Mouse (Mus musculus): ENCODE data around the gene Igfbp6. TPM values are rescaled to one million over a fixed set of nuclear protein-coding genes. Genes with fewer than 3 reads are reported as not detected.

Igfbp6 gene
- polyA plus RNA-seq, 1 experiment from 2014 or later: 27.1 TPM

DNA sequence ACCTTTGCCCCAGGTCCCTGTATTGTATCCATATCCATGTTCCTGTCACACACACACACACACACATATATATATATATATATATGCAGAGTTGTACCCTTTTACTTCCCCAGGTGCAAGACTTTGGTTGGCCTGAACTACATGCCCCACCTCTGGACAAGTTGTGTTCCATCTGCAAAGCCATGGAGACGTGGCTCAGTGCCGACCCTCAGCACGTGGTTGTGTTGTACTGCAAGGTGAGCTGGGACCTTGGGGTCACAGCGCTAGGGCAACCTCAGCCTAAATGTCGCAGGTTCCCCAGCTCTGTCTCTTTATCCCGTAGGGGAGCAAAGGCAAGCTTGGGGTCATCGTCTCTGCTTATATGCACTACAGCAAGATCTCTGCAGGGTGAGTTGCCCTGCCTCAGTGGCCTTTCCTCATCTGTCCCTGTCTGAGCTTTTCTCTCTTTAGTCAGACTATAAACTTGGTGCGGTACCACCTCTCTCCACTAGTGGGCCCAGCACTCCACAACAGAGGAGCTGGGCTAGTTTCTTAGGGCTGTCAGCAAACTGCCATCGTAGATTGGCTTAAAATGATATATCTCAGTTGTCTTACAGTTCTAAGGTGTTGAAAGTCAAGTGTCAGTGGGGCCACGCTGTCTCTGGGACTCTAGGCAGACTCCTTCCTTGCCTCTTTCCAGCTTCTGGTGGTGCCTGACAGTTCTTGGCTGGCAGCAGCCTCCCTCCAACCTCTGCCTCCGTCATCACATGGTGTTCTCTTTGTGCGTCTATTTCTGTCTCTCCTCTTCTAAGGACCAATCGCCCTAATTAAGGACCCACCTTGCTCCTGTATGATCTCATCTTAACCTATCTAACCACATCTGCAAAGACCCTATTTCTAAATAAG lies 36.2 kb upstream of the Igfbp6 start:
- H3K4me3 ChIP-seq (ENCODE audit: low read length): no peak overlapping the region
- no peaks in the 10 kb centered on the region for H3K9me3 ChIP-seq (ENCODE audit: control insufficient read depth, low read length)
- H3K4me1 ChIP-seq (ENCODE audit: control insufficient read depth, insufficient read depth, low read length): peaks cover 46% of the 10 kb centered on the region
- no peak overlapping the region for H3K9ac ChIP-seq (ENCODE audit: low read depth, low read length)
- peaks cover 67% of the 10 kb centered on the region for H3K36me3 ChIP-seq (ENCODE audit: control insufficient read depth, insufficient read depth, low read length)
- H3K4me2 ChIP-seq (replicated peaks; ENCODE audit: low read depth, low read length): no peak overlapping the region; the same call in 1 of the 2 replicates
- 45% methylated on average over 13 of the region's 13 CpGs for WGBS
- no peak overlapping the region for H3K27ac ChIP-seq (ENCODE audit: low read depth, low read length)
- ATAC-seq (ENCODE audit: low FRiP score, low TSS enrichment): no peak
- H3K27me3 ChIP-seq (ENCODE audit: control insufficient read depth, insufficient read depth, low read length): no peaks in the 10 kb centered on the region

DNA sequence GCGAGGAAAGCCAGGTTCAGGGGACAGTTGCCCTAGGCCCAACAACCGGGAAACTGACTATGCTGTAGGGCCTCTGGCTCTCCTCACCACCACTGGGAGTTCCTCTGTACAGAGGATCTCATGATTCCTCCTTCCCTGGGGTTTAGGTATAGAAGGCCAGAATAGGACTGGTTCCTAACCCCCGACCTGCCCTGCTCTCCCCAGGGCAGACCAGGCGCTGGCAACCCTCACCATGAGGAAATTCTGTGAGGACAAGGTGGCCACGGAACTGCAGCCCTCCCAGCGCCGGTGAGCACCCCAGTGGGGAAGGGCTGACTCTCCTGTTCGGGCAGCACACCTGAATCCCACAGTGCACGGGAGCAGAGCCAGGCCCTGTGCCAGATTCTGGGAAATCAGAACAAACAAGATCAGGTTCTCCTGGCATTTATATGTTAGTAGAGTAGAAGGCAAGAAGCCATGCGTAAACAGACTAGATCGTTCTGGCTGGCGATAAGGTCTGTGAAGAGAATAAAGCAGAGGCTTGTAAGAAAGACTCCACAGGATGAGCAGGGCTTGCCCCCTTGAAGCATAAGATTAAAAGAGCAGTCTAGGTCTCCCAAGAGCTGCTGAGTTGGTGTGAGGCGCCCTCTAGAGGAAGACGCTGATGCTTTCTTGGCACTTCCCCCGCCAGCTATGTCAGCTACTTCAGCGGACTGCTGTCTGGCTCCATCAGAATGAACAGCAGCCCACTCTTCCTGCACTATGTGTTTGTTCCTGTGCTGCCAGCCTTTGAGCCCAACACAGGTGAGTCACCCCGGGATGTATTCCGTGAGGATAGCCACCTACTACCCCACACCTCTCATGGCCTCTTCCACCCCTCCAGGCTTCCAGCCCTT lies 35.3 kb upstream of the Igfbp6 start:
- peaks cover 76% of the 10 kb centered on the region for H3K36me3 ChIP-seq (ENCODE audit: control insufficient read depth, insufficient read depth, low read length)
- 0 out of 2 replicates have a peak overlapping the region, but pooled peaks have one; percentile 21 for H3K27ac ChIP-seq (ENCODE audit: low read depth, low read length)
- H3K4me1 ChIP-seq (ENCODE audit: control insufficient read depth, insufficient read depth, low read length): peaks cover 36% of the 10 kb centered on the region
- no peaks in the 10 kb centered on the region for H3K9me3 ChIP-seq (ENCODE audit: control insufficient read depth, low read length)
- H3K4me3 ChIP-seq (ENCODE audit: low read length): no peak overlapping the region
- H3K4me2 ChIP-seq (replicated peaks; ENCODE audit: low read depth, low read length): no peak overlapping the region
- no peak for ATAC-seq (ENCODE audit: low FRiP score, low TSS enrichment)
- no peak overlapping the region for H3K9ac ChIP-seq (ENCODE audit: low read depth, low read length)
- 58% methylated on average over 18 of the region's 18 CpGs for WGBS
- no peaks in the 10 kb centered on the region for H3K27me3 ChIP-seq (ENCODE audit: control insufficient read depth, insufficient read depth, low read length)

DNA sequence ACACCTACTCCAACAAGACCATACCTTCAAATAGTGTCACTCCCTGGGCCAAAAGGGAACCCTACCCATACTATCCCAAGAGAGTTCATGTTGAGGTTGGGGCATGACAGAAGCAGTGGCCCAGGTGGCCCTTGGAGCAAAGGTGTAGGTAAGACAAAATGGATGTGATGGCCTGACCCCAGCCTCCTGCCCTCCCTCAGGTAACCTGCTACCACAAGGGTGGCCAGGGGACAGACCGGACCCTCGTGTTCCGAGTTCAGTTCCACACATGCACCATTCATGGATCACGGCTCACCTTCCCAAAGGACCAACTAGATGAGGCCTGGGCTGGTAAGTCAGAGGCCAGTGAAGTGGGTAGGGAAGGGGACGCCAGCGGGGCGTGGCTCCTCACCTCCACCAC lies 33.9 kb upstream of the Igfbp6 start:
- Histone ChIP-seq H3K9ac (ENCODE audit: low read depth, low read length) (no peak overlapping the region), H3K27ac (ENCODE audit: low read depth, low read length) (no peak overlapping the region), H3K9me3 (ENCODE audit: control insufficient read depth, low read length) (no peaks in the 10 kb centered on the region), H3K27me3 (ENCODE audit: control insufficient read depth, insufficient read depth, low read length) (no peaks in the 10 kb centered on the region), H3K4me3 (ENCODE audit: low read length) (no peak overlapping the region), H3K4me1 (ENCODE audit: control insufficient read depth, insufficient read depth, low read length) (peaks cover 26% of the 10 kb centered on the region), H3K4me2 (replicated peaks; ENCODE audit: low read depth, low read length) (no peak overlapping the region), H3K36me3 (ENCODE audit: control insufficient read depth, insufficient read depth, low read length) (peaks cover 89% of the 10 kb centered on the region)
- ATAC-seq (ENCODE audit: low FRiP score, low TSS enrichment): no peak
- 59% methylated on average over 7 of the region's 7 CpGs for WGBS

DNA sequence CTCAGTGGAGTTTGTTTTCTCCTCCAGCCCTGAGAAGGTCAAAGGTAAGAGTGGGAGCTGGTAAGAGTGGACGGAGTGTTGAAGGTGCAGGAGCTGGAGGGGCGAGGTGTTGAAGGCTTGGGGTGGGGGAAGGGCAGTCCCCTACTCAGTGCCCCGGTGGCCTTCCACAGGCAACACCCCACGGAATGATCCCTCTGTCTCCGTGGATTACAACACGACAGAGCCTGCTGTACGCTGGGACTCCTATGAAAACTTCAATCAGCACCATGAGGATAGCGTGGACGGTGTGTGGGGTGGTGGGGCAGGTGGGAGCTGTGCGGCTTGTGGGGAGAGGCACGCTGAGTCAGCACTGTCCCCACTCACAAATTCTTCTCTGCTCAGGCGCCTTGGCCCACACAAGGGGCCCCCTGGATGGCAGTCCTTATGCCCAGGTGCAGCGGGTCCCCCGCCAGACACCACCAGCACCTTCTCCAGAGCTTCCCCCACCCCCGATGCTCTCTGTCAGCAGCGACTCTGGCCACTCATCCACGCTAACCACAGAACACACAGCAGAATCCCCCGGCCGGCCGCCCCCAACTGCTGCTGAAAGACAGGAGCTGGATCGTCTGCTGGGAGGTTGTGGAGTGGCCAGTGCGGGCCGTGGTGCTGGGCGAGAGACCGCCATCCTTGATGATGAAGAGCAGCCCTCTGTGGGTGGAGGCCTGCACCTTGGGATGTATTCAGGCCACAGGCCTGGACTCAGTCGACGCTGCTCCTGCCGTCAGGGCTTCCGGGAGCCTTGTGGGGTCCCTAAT lies 33.3 kb upstream of the Igfbp6 start:
- Histone ChIP-seq H3K9ac (ENCODE audit: low read depth, low read length) (no peak overlapping the region), H3K4me1 (ENCODE audit: control insufficient read depth, insufficient read depth, low read length) (peaks cover 20% of the 10 kb centered on the region), H3K36me3 (ENCODE audit: control insufficient read depth, insufficient read depth, low read length) (peaks cover 93% of the 10 kb centered on the region), H3K4me3 (ENCODE audit: low read length) (no peak overlapping the region), H3K27me3 (ENCODE audit: control insufficient read depth, insufficient read depth, low read length) (no peaks in the 10 kb centered on the region), H3K4me2 (replicated peaks; ENCODE audit: low read depth, low read length) (no peak overlapping the region), H3K9me3 (ENCODE audit: control insufficient read depth, low read length) (no peaks in the 10 kb centered on the region), H3K27ac (ENCODE audit: low read depth, low read length) (peak overlapping the region; percentile 37)
- WGBS: 64% methylated on average over 29 of the region's 29 CpGs
- ATAC-seq (ENCODE audit: low FRiP score, low TSS enrichment): peak; percentile 21; the same call in 1 of the 2 replicates

DNA sequence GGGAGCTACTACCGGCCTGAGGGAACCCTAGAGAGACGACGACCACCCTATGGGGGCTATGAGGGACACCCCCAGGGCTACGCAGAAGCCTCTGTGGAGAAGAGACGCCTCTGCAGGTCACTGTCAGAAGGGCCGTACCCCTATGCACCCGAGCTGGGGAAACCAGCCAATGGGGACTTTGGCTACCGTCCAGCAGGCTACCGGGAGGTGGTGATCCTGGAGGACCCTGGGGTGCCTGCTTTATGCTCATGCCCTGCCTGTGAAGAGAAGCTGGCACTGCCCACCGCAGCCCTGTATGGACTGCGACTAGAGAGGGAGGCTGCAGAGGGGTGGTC lies 32.7 kb upstream of the Igfbp6 start:
- 83% methylated on average over 11 of the region's 11 CpGs for WGBS
- no peak overlapping the region; the same call in 1 of the 2 replicates for H3K27ac ChIP-seq (ENCODE audit: low read depth, low read length)
- no peak overlapping the region for H3K4me3 ChIP-seq (ENCODE audit: low read length)
- H3K4me2 ChIP-seq (replicated peaks; ENCODE audit: low read depth, low read length): no peak overlapping the region
- H3K9me3 ChIP-seq (ENCODE audit: control insufficient read depth, low read length): no peaks in the 10 kb centered on the region
- H3K36me3 ChIP-seq (ENCODE audit: control insufficient read depth, insufficient read depth, low read length): peaks cover 93% of the 10 kb centered on the region
- no peak for ATAC-seq (ENCODE audit: low FRiP score, low TSS enrichment)
- H3K27me3 ChIP-seq (ENCODE audit: control insufficient read depth, insufficient read depth, low read length): no peaks in the 10 kb centered on the region
- peaks cover 14% of the 10 kb centered on the region for H3K4me1 ChIP-seq (ENCODE audit: control insufficient read depth, insufficient read depth, low read length)
- H3K9ac ChIP-seq (ENCODE audit: low read depth, low read length): no peak overlapping the region

DNA sequence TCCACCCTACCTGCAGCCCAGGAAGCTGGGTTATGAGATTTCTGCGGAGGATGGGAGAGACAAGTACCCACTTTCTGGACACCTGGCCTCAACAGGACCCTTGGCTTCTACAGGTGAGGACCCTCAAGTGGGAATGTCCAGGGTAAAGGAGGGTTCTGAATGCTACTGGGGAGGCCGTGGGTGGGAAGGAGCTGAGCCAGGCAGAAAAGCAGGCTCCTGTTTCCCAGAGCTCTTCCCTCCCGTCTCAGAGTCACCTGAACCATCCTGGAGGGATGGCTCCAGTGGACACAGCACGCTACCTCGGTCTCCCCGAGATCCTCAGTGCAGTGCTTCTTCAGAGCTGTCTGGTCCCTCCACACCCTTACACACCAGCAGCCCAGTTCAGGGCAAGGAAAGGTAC lies 32.0 kb upstream of the Igfbp6 start:
- WGBS: 93% methylated on average over 6 of the region's 6 CpGs
- Histone ChIP-seq H3K4me1 (ENCODE audit: control insufficient read depth, insufficient read depth, low read length) (peaks cover 7% of the 10 kb centered on the region; the same call in 1 of the 2 replicates), H3K4me2 (replicated peaks; ENCODE audit: low read depth, low read length) (no peak overlapping the region), H3K9ac (ENCODE audit: low read depth, low read length) (no peak overlapping the region), H3K27ac (ENCODE audit: low read depth, low read length) (no peak overlapping the region), H3K9me3 (ENCODE audit: control insufficient read depth, low read length) (no peaks in the 10 kb centered on the region), H3K4me3 (ENCODE audit: low read length) (no peak overlapping the region), H3K36me3 (ENCODE audit: control insufficient read depth, insufficient read depth, low read length) (peaks cover 93% of the 10 kb centered on the region), H3K27me3 (ENCODE audit: control insufficient read depth, insufficient read depth, low read length) (no peaks in the 10 kb centered on the region)
- ATAC-seq (ENCODE audit: low FRiP score, low TSS enrichment): no peak

DNA sequence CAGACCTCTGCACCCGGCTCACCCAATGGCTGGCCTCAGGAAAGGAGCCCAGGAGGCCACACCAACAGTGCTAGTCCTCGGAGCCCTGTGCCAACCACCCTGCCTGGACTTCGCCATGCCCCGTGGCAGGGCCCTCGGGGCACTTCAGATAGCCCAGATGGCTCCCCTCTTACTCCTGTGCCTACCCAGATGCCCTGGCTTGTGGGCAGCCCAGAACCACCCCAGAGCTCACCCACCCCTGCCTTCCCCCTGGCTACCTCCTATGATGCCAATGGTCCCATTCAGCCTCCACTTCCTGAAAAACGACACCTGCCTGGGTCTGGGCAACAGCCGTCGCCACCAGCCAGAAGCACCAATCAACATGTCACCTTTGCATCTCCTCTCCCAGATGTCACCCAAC lies 31.3 kb upstream of the Igfbp6 start:
- Histone ChIP-seq H3K9me3 (ENCODE audit: control insufficient read depth, low read length) (no peaks in the 10 kb centered on the region), H3K36me3 (ENCODE audit: control insufficient read depth, insufficient read depth, low read length) (peaks cover 98% of the 10 kb centered on the region), H3K4me2 (replicated peaks; ENCODE audit: low read depth, low read length) (no peak overlapping the region), H3K9ac (ENCODE audit: low read depth, low read length) (no peak overlapping the region), H3K27ac (ENCODE audit: low read depth, low read length) (no peak overlapping the region), H3K27me3 (ENCODE audit: control insufficient read depth, insufficient read depth, low read length) (no peaks in the 10 kb centered on the region), H3K4me1 (ENCODE audit: control insufficient read depth, insufficient read depth, low read length) (0 out of 2 replicates have a peak, but pooled peaks cover 6% of the 10 kb centered on the region), H3K4me3 (ENCODE audit: low read length) (no peak overlapping the region)
- ATAC-seq (ENCODE audit: low FRiP score, low TSS enrichment): no peak
- 69% methylated on average over 8 of the region's 8 CpGs for WGBS

DNA sequence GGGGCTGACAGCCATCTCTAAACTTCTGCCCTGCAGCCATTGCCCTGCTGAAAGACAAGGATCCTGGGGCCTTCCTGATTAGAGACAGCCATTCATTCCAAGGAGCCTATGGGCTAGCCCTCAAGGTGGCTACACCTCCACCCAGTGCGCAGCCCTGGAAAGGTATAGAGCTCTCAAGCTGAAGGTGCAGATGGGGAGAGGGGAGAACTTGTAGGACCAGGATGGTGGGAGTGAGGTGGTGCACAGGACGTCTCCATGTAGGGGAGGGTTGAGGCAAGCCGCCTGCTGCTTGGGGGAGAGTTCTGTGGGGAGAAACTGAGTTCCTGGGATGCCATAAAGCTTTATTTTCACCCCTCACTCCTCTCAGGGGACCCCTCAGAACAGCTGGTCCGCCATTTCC lies 30.5 kb upstream of the Igfbp6 start:
- Histone ChIP-seq H3K9ac (ENCODE audit: low read depth, low read length) (no peak overlapping the region), H3K4me1 (ENCODE audit: control insufficient read depth, insufficient read depth, low read length) (0 out of 2 replicates have a peak, but pooled peaks cover 6% of the 10 kb centered on the region), H3K27me3 (ENCODE audit: control insufficient read depth, insufficient read depth, low read length) (no peaks in the 10 kb centered on the region), H3K4me2 (replicated peaks; ENCODE audit: low read depth, low read length) (no peak overlapping the region), H3K36me3 (ENCODE audit: control insufficient read depth, insufficient read depth, low read length) (peaks cover 98% of the 10 kb centered on the region), H3K9me3 (ENCODE audit: control insufficient read depth, low read length) (no peaks in the 10 kb centered on the region), H3K27ac (ENCODE audit: low read depth, low read length) (no peak overlapping the region), H3K4me3 (ENCODE audit: low read length) (no peak overlapping the region)
- 78% methylated on average over 4 of the region's 4 CpGs for WGBS
- no peak for ATAC-seq (ENCODE audit: low FRiP score, low TSS enrichment)

Data from kidney, embryonic 14.5 days (tissue).